Mouse (Mus musculus) megakaryocyte, embryonic 14.5 days (primary cell): Measurements from ENCODE around the gene Lhb. TPM values are rescaled to one million over a fixed set of nuclear protein-coding genes. Genes with fewer than 3 reads are reported as not detected.
A peak's percentile ranks its signal among the peaks of the same experiment; 100 is the strongest.
"Not testable (repeated sequence)": the region's sequence is repeated elsewhere in the genome, so short reads cannot be mapped to it uniquely, and the experiment has no call there.

Experiments used
- H3K27me3 ChIP-seq: replicated peaks from 2 replicates; pipeline ENCODE3; 2012; ENCODE audit warnings: inconsistent platforms
- H3K36me3 ChIP-seq: replicated peaks from 2 replicates; pipeline ENCODE3; 2012; ENCODE audit warnings: low read length, inconsistent platforms, mixed read lengths
- H3K4me1 ChIP-seq: 2 replicates; pipeline ENCODE4 v1.6.1; 2012; ENCODE audit warnings: inconsistent platforms
- H3K4me3 ChIP-seq: replicated peaks from 2 replicates; pipeline ENCODE3; 2012; ENCODE audit warnings: moderate library complexity, mild to moderate bottlenecking, inconsistent platforms
- H3K9me3 ChIP-seq: 2 replicates; pipeline ENCODE4 v1.6.1; 2012; ENCODE audit warnings: inconsistent platforms
- FLI1 ChIP-seq: IDR thresholded peaks from 2 replicates; pipeline ENCODE4 v1.6.1; 2012; ENCODE audit warnings: low read length, inconsistent platforms, mixed read lengths
- GATA1 ChIP-seq: IDR thresholded peaks from 3 replicates; pipeline ENCODE4 v1.6.1; 2012; ENCODE audit warnings: mixed read lengths, low read length, inconsistent platforms, borderline replicate concordance
- polyA plus RNA-seq: library from polyadenylated mRNA; stranded (reverse); fragments of >175 nt; gene quantifications from 2 replicates; pipeline ENCODE4 v1.2.3, GENCODE M21; 2012; ENCODE audit warnings: low replicate concordance; ENCODE audit not compliant: insufficient read depth

Gene Lhb
- polyA plus RNA-seq, 1 experiment, result not detected

GRCm38 (mm10) chr7:45460860-45461314 lies 40.3 kb downstream of the Lhb start:
- TF ChIP-seq FLI1 (no peak), GATA1 (0 out of 3 replicates have a peak, but pooled peaks have one; percentile 12)
- Histone ChIP-seq H3K4me1 (peaks cover 73% of the 10 kb centered on the region), H3K27me3 (no peaks in the 10 kb centered on the region), H3K36me3 (peaks cover 85% of the 10 kb centered on the region), H3K4me3 (peak overlapping the region; percentile 91), H3K9me3 (no peaks in the 10 kb centered on the region)

- peak overlapping the region; percentile 91 for H3K4me3 ChIP-seq
Observed at GRCm38 (mm10) chr7:45461326-45461725, 40.7 kb downstream of the Lhb start.

GRCm38 (mm10) chr7:45461781-45462180 lies 41.2 kb downstream of the Lhb start:
- Histone ChIP-seq H3K4me1 (peaks cover 73% of the 10 kb centered on the region), H3K9me3 (no peaks in the 10 kb centered on the region), H3K4me3 (peak overlapping the region; percentile 78), H3K36me3 (peaks cover 81% of the 10 kb centered on the region), H3K27me3 (no peaks in the 10 kb centered on the region)
- TF ChIP-seq GATA1 (no peak), FLI1 (no peak)

More at GRCm38 (mm10) chr7:45461326-45461725, 40.7 kb downstream of the Lhb start:
- Histone ChIP-seq H3K36me3 (peaks cover 85% of the 10 kb centered on the region), H3K9me3 (no peaks in the 10 kb centered on the region), H3K4me1 (peaks cover 74% of the 10 kb centered on the region), H3K27me3 (no peaks in the 10 kb centered on the region)
- TF ChIP-seq GATA1 (no peak), FLI1 (no peak)

GRCm38 (mm10) chr7:45462325-45462724 lies 41.7 kb downstream of the Lhb start:
- Histone ChIP-seq H3K36me3 (peaks cover 75% of the 10 kb centered on the region), H3K4me1 (peaks cover 73% of the 10 kb centered on the region)

GRCm38 (mm10) chr7:45462868-45463267 lies 42.2 kb downstream of the Lhb start:
- Histone ChIP-seq H3K4me1 (peaks cover 74% of the 10 kb centered on the region), H3K36me3 (peaks cover 70% of the 10 kb centered on the region)
- not testable (repeated sequence) for H3K4me3 ChIP-seq, H3K27me3 ChIP-seq, H3K9me3 ChIP-seq

More at GRCm38 (mm10) chr7:45462325-45462724, 41.7 kb downstream of the Lhb start:
- Histone ChIP-seq H3K27me3 (no peaks in the 10 kb centered on the region), H3K4me3 (peak overlapping the region; percentile 67), H3K9me3 (no peaks in the 10 kb centered on the region)
- TF ChIP-seq GATA1, result no peak
- TF ChIP-seq FLI1, result no peak

- Histone ChIP-seq H3K4me1 (peaks cover 78% of the 10 kb centered on the region), H3K9me3 (no peaks in the 10 kb centered on the region; the same call in 1 of the 2 replicates), H3K27me3 (no peaks in the 10 kb centered on the region), H3K36me3 (peaks cover 58% of the 10 kb centered on the region), H3K4me3 (peak overlapping the region; percentile 84)
- no peak for TF ChIP-seq FLI1
- no peak for TF ChIP-seq GATA1
Observed at GRCm38 (mm10) chr7:45463987-45464778, 43.6 kb downstream of the Lhb start.

GRCm38 (mm10) chr7:45465112-45465511 lies 44.5 kb downstream of the Lhb start:
- Histone ChIP-seq H3K4me3 (peak overlapping the region; percentile 96), H3K9me3 (no peaks in the 10 kb centered on the region; the same call in 1 of the 2 replicates), H3K36me3 (peaks cover 56% of the 10 kb centered on the region), H3K4me1 (peaks cover 77% of the 10 kb centered on the region), H3K27me3 (no peaks in the 10 kb centered on the region)
- TF ChIP-seq GATA1 (no peak), FLI1 (no peak)

GRCm38 (mm10) chr7:45465549-45465948 lies 44.9 kb downstream of the Lhb start:
- TF ChIP-seq GATA1, result no peak
- no peak for TF ChIP-seq FLI1
- Histone ChIP-seq H3K36me3 (peaks cover 52% of the 10 kb centered on the region), H3K27me3 (no peaks in the 10 kb centered on the region), H3K4me3 (peak overlapping the region; percentile 96), H3K9me3 (no peaks in the 10 kb centered on the region; the same call in 1 of the 2 replicates), H3K4me1 (peaks cover 73% of the 10 kb centered on the region)

GRCm38 (mm10) chr7:45466283-45467089 lies 45.9 kb downstream of the Lhb start, which contains the start of gene Bax:
TSS of gene Bax (minus strand) at chr7:45466898.
- Histone ChIP-seq H3K36me3 (peaks cover 46% of the 10 kb centered on the region), H3K9me3 (no peaks in the 10 kb centered on the region; the same call in 1 of the 2 replicates), H3K4me1 (peaks cover 73% of the 10 kb centered on the region), H3K27me3 (no peaks in the 10 kb centered on the region), H3K4me3 (peak within 1 kb of the TSS; percentile 96)
- TF ChIP-seq FLI1 (no peak), GATA1 (no peak)
